Mouse (Mus musculus): Measurements from ENCODE around the gene Ciita.

GRCm38 (mm10) chr16:10510477-10511133 lies 30.7 kb downstream of the Ciita start:
- TF ChIP-seq POLR2A (IDR thresholded peaks at IDR 0.05; ENCODE audit: borderline replicate concordance, extremely low read depth, insufficient read depth, insufficient read length, poor library complexity, severe bottlenecking) (no peak), CTCF (IDR thresholded peaks at IDR 0.05; ENCODE audit: borderline replicate concordance, extremely low read depth, insufficient read depth, insufficient read length) (no peak)

Data from brain, embryonic 14.5 days (tissue).